ENCODE assay signal across 8 mouse cellular contexts in genomic region chr16:78577085-78577671, GRCm38 (mm10). TPM values are rescaled to one million over a fixed set of nuclear protein-coding genes. Genes with fewer than 3 reads are reported as not detected.
DNase-seq lines count a peak whose midpoint lies in the region; ATAC-seq and TF ChIP-seq lines count a peak whose summit lies in the region.

No protein-coding gene starts in this region.

- no peaks in the 10 kb centered on the region for H3K27me3 ChIP-seq in spleen, adult 2 months (ENCODE audit: control insufficient read depth, insufficient read depth, low read length)
- H3K27me3 ChIP-seq in heart, embryonic 15.5 days: no peaks in the 10 kb centered on the region
- no peaks in the 10 kb centered on the region for H3K27me3 ChIP-seq in limb, embryonic 10.5 days (ENCODE audit: low read depth, poor library complexity, severe bottlenecking)
- no peaks in the 10 kb centered on the region for H3K27me3 ChIP-seq in midbrain, embryonic 13.5 days

- peak overlapping the region; percentile 87 for H3K4me2 ChIP-seq in heart, embryonic 15.5 days
- H3K4me2 ChIP-seq in midbrain, embryonic 13.5 days (replicated peaks): peak overlapping the region; percentile 62

- no peaks in the 10 kb centered on the region for H3K9me3 ChIP-seq in heart, embryonic 15.5 days (replicated peaks)
- no peaks in the 10 kb centered on the region for H3K9me3 ChIP-seq in limb, embryonic 10.5 days (replicated peaks)
- H3K9me3 ChIP-seq in midbrain, embryonic 13.5 days: no peaks in the 10 kb centered on the region

- H3K9ac ChIP-seq in heart, embryonic 15.5 days: peak overlapping the region; percentile 78
- peak overlapping the region; percentile 73 for H3K9ac ChIP-seq in midbrain, embryonic 13.5 days (replicated peaks)

- 3% methylated on average over 14 of the region's 14 CpGs for WGBS in spleen, adult 2 months
- 19% methylated on average over 14 of the region's 14 CpGs for WGBS in heart, embryonic 15.5 days
- WGBS in limb, embryonic 10.5 days: 30% methylated on average over 14 of the region's 14 CpGs
- 21% methylated on average over 14 of the region's 14 CpGs for WGBS in midbrain, embryonic 13.5 days

- DNase-seq in spleen, adult 2 months (ENCODE audit: low read depth in 1 of 2, low spot score in 2 of 2): peak in 1 of 2 experiments; percentile 77
- DNase-seq in spleen, adult 12 weeks (ENCODE audit: low spot score): no peak
- peak; percentile 35 for DNase-seq in limb, embryonic 10.5 days (ENCODE audit: low spot score)
- no peak for DNase-seq in right cerebral cortex, postnatal 36 days (ENCODE audit: low spot score in 2 of 2)
- DNase-seq in layer of hippocampus, postnatal 14 days (ENCODE audit: low spot score in 2 of 2): no peak

- TF ChIP-seq POLR2A in spleen, adult 2 months (IDR thresholded peaks at IDR 0.05; ENCODE audit: low read depth, low read length): no peak
- TF ChIP-seq POLR2A in cortical plate, adult 2 months (IDR thresholded peaks at IDR 0.05; ENCODE audit: extremely low read depth, insufficient read depth, low read length): no peak

- peak overlapping the region; percentile 90 for H3K27ac ChIP-seq in spleen, adult 2 months (ENCODE audit: insufficient read depth, low read length)
- H3K27ac ChIP-seq in cortical plate, adult 2 months (ENCODE audit: insufficient read depth, low read length): no peak overlapping the region
- peak overlapping the region; percentile 84 for H3K27ac ChIP-seq in heart, embryonic 15.5 days
- H3K27ac ChIP-seq in limb, embryonic 10.5 days: peak overlapping the region; percentile 97
- peak overlapping the region; percentile 81; the same call in 1 of the 2 replicates for H3K27ac ChIP-seq in midbrain, embryonic 13.5 days

- no peak for TF ChIP-seq CTCF in spleen, adult 2 months (IDR thresholded peaks at IDR 0.05; ENCODE audit: extremely low read depth, insufficient read depth, insufficient read length, insufficient replicate concordance)
- TF ChIP-seq CTCF in cortical plate, adult 2 months (IDR thresholded peaks at IDR 0.05; ENCODE audit: extremely low read depth, insufficient read depth, low read length): no peak

- no peak for ATAC-seq in heart, embryonic 15.5 days (replicated peaks; ENCODE audit: insufficient number of reproducible peaks, insufficient read depth, low FRiP score, low read depth)
- ATAC-seq in midbrain, embryonic 13.5 days: peak; percentile 14

- peak overlapping the region; percentile 97 for H3K4me3 ChIP-seq in spleen, adult 2 months (ENCODE audit: extremely low read depth, insufficient read depth, insufficient read length)
- peak overlapping the region; percentile 60 for H3K4me3 ChIP-seq in cortical plate, adult 2 months (ENCODE audit: insufficient read depth, low read length)
- peak overlapping the region; percentile 77 for H3K4me3 ChIP-seq in heart, embryonic 15.5 days
- peak overlapping the region; percentile 85 for H3K4me3 ChIP-seq in limb, embryonic 10.5 days
- peak overlapping the region; percentile 68 for H3K4me3 ChIP-seq in midbrain, embryonic 13.5 days (replicated peaks)

- peaks cover 2% of the 10 kb centered on the region; the same call in 1 of the 2 replicates for H3K4me1 ChIP-seq in spleen, adult 2 months (ENCODE audit: control insufficient read depth, insufficient read depth, insufficient read length)
- peaks cover 1% of the 10 kb centered on the region; the same call in 1 of the 2 replicates for H3K4me1 ChIP-seq in cortical plate, adult 2 months (ENCODE audit: control insufficient read depth, insufficient read depth, low read length)
- peaks cover 10% of the 10 kb centered on the region for H3K4me1 ChIP-seq in heart, embryonic 15.5 days (replicated peaks)
- H3K4me1 ChIP-seq in limb, embryonic 10.5 days: peaks cover 36% of the 10 kb centered on the region
- peaks cover 36% of the 10 kb centered on the region for H3K4me1 ChIP-seq in midbrain, embryonic 13.5 days (replicated peaks)

- H3K36me3 ChIP-seq in spleen, adult 2 months (ENCODE audit: control insufficient read depth, insufficient read depth, low read length): 0 out of 2 replicates have a peak, but pooled peaks cover 2% of the 10 kb centered on the region
- H3K36me3 ChIP-seq in heart, embryonic 15.5 days: no peaks in the 10 kb centered on the region
- peaks cover 14% of the 10 kb centered on the region for H3K36me3 ChIP-seq in limb, embryonic 10.5 days
- 0 out of 2 replicates have a peak, but pooled peaks cover 4% of the 10 kb centered on the region for H3K36me3 ChIP-seq in midbrain, embryonic 13.5 days

RNA-seq across cellular contexts. Expression of gene D16Ertd472e, which starts 0.7 kb away (rescaled TPM):
- polyA plus RNA-seq in spleen, adult 2 months (2012; rRNA removed): 6.4 and 9.4 TPM in 2 replicates
- 6.2 and 6.8 TPM in 2 replicates for polyA plus RNA-seq in cortical plate, adult 2 months (2012; rRNA removed)
- polyA plus RNA-seq in heart, embryonic 15.5 days (2015; fragmentation: Nextera tagmentation; extraction: Ambion mirVana): 7.1 and 9.5 TPM in 2 replicates
- 23.7 and 24.5 TPM in 2 replicates for polyA plus RNA-seq in limb, embryonic 10.5 days (2016; fragmentation: Nextera tagmentation; extraction: Ambion mirVana)
- 10.2 and 10.6 TPM in 2 replicates for polyA plus RNA-seq in midbrain, embryonic 13.5 days (2015; fragmentation: Nextera tagmentation; extraction: Ambion mirVana)
- total RNA-seq in layer of hippocampus, postnatal 14 days (2021): 10 to 100 TPM in 1 of 2 experiments, 1 to 10 TPM in 1; 9.5 to 10.9 TPM
